Mouse (Mus musculus) heart, adult 2 months (tissue): ENCODE measurements at regions not wholly inside any gene's neighbourhood (a gene's known extent, or its start where the extent isn't known, plus 50 kb on each side); places are given as distances from the start of the nearest gene placed in this dataset.

Source experiments
- EP300 ChIP-seq: fragments of 200-500 bp; IDR thresholded peaks from 2 replicates; pipeline ENCODE4 v1.6.1; 2011; ENCODE audit warnings: low read depth, low read length, control low read depth; ENCODE audit not compliant: insufficient read depth
- POLR2A ChIP-seq: fragments of 200-500 bp; IDR thresholded peaks from 2 replicates; pipeline ENCODE4 v1.6.1; 2011; ENCODE audit warnings: mild to moderate bottlenecking, low read depth, low read length, control low read depth; ENCODE audit not compliant: insufficient read depth

DNA sequence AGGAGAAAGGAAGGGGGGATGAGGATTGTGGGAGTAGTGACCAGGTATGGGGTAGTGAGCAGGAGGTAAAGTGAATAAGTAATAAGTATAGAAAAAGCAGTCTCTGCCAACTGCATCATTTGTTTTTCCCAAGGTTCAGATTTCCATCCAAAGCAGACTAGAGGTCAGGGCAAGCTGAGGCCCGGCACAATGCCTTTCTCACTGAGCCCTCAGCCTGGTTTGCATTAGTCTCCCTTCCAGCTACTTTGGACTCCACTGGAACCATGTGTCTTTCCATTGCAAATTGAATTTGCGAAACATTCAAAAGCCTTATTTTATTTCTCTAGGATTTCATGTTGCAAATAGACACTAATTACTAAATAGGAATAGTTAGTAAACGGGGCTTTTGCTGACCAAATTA is 124.7 kb upstream of the Tnc start:
- TF ChIP-seq POLR2A (no peak), EP300 (no peak)
